Mouse (Mus musculus) natural killer cell, adult 2 months (primary cell): Measurements from ENCODE around the gene Crtap.
"Not testable (repeated sequence)": the region's sequence is repeated elsewhere in the genome, so short reads cannot be mapped to it uniquely, and the experiment has no call there.

ENCODE experiments used
- DNase-seq, 2 experiments: peaks; one replicate each; pipeline ENCODE4 v3.0.0; 2022; ENCODE audit warnings: low spot score in 2 of 2

The Crtap gene

DNA sequence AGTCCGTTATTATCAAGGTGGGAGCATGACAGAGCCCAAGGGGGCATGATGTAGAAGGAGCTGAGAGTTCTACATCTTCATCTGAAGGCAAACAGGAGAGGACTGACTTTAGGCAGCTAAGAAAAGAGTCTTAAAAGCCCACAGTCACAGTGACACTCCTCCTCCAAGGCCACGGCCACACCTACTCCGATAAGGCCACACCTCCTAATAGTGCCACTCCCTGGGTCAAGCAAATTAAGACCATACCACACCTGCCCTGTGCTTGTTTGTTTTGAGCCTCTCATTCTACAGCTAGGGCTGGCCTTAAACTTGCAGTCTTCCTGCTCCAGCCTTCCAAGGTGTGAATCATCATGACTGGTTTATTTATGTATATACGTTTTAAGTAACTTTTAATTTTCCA is 4.8 kb upstream of the Crtap start:
- DNase-seq: no peak

DNA sequence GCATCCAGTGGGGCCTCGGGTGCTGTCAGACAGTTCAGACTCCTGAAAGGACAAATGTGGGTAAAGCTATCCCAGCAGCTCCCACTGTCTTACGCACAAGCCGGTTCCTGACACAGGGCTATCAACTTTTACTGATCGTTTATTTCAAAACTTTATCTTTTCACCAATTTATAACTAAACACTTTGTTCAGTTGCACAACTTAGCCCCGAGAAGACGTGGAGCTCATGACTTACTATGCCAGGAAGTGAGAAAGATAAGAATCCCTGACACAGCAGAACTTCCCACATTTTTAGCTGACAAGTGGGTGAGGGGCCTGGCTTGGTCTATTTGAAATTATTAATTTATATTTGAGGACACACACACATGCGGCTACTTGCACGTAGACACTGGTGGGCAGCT is 4.2 kb upstream of the Crtap start:
- DNase-seq: no peak

DNA sequence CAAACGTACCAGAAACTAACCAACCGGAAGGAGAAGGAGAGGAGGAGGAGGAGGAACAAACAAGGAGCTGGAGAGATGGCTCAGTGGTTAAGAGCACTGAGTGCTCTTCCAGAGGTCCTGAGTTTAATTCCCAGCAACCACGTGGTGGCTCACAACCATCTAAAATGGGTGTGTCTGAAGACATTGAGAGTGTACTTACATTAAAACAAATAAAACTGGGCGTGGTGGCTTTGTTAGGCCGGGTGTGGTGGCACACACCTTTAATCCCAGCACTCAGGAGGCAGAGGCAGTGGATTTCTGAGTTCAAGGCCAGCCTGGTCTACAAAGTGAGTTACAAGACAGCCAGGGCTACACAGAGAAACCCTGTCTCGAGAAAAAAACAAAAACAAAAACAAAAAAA is 3.7 kb upstream of the Crtap start:
- not testable (repeated sequence) for DNase-seq

DNA sequence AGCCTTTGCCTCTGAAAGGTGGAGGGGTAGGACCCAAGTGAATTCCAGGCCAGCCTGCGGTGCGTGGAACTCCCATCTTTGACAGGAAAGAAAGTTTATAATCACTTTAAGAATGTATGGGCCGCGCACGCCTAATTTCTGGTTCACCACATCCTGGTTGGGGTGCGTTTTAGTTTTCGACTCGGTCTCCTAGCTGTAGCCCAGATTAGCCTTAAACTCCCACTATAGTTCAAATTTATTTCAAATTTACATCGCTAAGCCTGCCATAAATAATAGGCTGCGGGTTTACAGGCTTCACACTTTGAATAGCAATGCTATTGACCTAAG is 237 bp upstream of the Crtap start:
- no peak for DNase-seq

DNA sequence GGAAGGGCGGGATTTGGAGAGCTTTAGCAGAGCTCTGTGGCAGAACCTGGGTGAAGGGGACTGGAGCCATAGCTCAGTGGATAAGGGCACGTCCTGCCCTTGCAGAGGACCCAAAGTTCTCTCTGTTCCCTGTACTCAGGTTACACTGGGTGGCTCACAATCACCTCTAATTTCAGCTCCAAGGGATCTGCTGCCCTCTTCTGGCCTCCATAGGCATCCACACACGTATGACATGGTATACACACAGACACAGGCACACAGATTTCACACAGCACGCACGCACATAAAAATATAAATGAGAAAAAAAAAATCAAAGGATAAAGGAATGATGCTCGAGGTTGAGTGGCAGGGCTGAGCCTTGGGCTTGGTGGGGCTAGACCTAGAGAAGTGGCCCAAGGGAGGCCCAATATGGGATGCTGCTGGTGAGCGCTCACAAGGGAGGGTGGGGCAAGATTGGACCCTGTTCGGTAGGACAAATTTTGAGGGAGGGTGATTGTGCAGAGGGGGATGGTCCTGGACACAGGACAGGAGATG is 1.0 kb downstream of the Crtap start:
- DNase-seq: no peak

DNA sequence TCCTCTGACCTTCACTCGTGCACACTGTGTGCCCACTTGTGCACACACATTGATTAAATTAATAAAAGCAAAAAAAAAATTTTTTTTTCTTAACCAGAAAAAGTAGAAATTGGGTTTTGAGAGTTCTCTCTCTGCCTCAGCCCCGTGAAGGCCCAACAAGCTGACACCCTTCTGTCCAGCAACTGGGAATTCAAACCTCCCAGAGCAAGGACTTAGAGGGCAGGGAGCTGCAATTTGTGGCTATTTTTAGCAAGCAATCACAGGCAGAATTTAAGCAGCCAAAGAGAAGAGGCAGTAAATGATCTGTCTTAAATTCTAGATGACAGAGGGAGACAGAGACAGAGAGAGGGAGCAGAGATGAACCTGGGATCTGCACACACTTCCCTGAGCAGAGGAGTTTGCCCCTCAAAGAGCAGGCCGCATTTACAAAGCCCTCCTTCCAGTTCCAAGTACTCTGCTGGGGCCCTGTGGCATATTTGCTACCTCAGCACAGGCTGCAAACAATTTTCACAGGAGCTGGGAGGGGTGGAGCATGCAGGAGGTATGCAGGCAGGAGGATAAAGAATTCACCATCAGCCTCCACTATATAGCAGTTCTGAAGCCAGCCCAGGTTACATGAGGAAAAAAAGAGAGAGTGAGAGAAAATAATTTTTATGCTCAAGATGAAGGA is 1.6 kb downstream of the Crtap start:
- DNase-seq: no peak

DNA sequence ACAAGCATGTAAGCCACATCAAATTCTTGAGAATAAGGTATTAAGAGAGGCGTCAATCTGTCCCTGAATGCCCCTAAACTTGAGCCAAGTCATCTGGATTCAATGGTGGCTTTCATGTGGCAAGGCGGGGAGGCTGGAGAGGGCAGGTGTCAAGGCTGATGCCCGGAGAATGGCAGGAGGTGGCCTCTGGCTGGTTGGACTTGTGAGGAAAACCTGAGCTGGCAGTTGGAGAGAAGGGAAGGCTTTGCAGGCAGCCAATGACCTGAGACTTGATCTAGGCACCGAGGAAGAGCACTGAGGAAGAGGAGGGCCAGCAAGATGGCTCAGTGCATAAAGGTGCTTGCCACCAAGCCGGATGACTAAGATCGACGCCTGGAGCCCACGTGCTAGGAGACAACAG is 2.2 kb downstream of the Crtap start:
- no peak for DNase-seq

DNA sequence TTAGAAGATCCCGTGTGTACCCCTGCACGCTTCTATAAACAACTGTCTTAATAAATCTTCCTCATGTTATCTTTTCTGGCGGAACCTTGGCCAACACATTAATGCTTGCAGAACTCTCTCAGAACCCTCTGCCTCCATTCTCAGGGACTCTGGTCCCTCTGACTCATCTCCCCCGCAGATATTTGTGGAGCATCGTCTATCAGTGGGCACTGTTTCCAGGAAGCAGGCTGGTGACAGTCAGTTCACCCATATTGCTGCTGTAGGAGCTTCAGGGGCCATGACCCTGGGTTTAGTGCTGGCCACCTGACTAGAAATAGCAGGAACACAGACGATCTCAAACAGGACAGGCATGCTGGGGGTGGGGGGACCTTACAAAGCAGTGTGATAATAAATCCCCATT is 3.4 kb downstream of the Crtap start:
- no peak for DNase-seq

DNA sequence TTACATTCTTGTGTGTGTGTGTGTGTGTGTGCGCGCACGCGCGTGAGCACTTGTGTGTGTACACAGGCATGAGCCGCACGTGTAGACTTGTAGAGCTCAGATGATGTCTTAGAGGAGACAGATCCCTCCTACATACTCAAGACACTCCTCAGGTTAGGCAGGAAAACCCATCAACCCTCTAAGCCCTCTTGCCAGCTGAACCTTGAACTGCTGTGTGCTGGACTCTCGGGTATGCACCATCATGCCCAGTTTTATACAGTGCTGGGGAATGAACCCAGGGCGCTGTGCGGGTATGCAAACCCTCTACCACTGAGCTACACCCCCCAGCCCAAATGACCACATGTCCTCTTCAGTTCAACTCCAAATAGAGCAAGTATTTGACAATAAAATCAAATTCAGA is 5.3 kb downstream of the Crtap start:
- DNase-seq: no peak

DNA sequence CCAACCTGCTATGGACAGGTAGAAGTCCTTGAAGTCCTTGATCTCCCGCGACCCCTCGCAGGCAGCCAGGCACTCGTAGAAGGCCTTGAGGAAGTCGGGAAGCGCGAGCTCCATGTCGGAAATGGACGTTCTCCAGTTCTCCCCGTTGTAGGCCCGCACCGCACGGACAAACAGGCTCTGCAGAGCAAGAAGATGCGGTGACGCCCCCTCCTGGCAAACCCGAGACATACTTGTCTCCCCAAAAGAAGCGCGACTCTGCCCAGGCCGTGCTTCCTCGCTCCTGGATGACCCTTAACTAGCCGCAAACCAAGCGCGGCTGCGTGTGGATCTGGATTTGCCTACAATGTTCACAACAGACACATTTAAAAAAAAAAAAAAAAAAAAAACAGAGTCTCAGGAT is 5.8 kb downstream of the Crtap start:
- DNase-seq: no peak

DNA sequence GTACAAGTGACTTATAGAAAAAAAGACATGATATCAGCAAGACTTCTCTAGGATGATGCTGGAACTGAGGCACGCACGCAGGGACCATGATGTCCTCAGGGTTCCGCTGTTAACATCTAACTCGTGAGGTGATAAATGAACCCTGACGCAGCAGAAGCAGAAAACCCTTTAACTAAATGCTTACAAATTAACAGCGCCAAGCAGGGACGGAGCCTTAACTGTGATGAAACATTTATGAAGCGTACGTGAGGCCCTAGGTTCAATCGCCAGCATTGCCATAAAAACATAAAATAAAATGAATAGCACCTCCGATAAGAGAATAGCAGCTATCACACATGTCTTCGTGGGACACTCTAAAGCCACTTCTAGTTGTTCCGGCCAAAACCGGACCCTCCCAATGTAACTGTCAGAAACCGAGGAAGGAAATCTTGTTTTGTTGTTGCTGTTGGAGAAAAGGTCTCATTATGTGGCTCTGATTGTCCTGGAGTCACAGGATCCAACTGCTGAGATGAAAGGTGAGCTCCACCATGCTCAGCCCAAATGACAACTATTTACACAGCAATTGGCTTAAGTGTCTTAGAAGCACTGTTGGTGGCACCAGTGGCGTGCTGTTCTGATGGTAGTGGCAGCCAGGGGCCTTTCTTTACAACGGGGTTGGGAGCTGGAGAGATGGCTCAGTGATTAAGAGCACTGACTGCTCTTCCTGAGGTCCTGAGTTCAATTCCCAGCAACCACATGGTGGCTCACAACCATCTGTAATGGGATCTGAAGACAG is 7.4 kb downstream of the Crtap start:
- DNase-seq: no peak

DNA sequence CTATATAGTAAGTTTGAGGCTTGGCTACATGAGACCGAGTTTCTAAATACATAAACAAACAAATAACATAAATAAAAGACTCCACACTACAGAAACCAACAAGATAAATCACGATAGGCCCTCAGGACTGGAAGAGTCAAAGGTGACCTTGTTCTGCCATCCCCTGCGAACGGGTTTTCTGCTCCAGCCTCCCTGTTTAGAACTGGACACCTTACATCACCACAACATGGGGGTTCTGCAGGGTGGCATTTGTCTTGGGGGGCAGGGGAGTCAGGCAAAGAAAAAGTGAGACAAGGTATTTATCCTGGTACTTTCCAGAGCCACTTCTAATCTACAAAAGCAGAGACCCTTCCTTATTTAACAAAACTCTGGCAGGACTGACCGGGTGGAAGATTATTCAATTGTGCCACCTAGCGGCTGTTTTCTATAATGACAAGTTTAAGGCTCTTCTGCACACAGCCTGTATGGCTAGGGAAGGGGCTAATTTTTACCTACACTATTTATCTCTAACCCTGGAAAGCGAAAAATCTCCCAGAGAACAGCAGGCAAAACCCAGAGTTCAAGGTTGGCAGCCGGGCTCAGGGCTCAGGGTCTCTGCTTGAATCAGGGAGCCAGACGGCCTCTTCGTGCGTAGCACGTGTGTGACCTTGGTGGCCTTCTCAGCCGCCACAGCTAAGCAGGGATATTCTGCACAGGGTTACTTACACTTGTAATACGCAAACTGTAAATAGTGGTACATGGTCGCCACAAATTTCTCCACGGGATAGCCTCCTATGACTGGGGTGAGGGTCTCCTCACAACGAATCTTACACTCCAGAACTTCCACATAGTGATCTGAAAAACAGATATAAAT is 9.4 kb downstream of the Crtap start:
- DNase-seq: peak; percentile 6 to 33

DNA sequence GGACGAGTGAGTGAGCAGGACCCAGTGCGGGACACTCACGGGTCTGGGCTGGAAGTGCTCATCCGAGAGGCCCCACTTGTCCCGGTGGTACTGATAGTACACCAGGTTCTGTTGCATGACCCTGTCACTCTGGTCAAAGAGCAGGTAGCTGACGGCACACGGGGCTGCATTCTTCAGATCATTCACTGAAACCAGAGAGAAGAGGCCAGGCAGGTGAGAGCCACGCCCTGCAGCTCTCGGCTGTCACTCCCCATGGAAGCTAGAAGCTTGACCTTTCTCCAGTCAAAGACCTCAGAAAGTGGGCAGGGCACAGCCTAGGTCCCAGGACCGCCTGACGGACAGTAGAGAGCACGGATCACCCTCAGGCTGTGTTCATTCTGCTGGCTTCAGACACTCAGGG is 10.6 kb downstream of the Crtap start:
- DNase-seq: no peak

DNA sequence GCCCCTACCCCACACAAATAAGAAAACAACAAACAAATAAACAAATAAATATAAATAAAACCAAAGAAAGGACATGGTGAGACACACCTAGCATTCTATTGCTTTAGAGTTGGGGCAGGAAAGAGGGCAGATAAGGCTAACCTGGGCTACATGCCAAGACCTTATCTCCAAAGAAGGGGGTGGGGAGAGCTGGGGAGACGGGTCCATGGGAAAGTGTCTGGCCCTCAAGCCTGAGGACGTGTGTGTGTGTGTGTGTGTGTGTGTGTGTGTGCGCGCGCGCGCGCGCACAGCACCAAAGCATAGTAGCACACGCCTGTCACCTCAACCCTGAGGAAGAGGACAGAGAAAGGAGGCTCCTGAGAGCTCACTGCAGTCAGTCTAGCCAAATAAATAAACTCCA is 13.3 kb downstream of the Crtap start:
- DNase-seq: no peak

DNA sequence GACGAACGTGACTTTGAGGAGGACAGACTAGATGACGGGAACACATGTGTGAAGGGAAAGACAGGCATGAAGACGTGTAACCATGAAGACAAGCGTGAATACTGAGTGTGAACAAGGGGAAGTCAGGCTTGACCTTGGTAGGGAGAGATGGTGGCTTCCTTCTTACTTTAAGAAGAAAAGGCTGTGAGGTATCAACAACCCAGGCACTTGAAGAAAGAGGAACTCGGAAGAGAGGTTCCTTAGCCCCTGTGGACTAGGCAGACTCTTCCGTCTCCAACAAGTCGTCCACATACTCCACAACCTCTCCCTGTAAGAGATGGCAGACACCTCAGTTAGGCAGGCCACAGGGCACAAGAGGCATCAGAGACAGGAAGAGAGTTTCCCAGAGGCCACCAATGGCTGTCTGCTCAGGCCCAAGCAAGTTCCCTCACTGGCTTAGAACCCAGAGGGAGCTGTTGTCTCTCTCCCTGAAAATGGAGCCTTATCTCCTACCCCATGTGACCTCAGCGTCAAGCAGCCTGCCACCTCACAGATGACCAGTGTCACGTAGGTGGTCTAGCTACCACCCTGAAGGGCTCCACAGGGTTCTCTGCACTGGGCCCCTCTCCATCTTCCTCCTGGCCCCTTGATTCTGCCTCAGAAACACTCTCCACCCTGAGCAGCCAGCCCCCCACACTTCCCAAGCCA is 15.1 kb downstream of the Crtap start:
- no peak for DNase-seq

DNA sequence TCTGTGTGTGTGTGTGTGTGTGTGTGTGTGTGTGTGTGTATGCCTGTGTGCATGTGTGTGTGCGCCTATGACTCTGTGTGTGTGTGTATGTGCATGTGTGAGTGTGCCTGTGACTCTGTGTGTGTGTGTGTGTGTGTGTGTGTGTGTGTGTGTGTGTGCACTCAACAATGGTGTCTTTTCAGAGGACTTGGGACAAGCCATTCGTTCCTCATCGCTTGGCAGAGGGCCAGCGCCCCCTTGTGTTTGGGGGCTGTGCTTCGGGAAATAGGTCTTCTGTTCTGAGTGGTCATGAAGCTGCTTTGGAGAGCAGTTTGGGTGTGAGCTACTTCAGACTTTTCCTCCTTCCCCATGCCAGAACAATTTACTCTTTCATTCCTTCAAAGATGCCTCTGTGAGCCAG is 18.8 kb downstream of the Crtap start:
- not testable (repeated sequence) for DNase-seq

DNA sequence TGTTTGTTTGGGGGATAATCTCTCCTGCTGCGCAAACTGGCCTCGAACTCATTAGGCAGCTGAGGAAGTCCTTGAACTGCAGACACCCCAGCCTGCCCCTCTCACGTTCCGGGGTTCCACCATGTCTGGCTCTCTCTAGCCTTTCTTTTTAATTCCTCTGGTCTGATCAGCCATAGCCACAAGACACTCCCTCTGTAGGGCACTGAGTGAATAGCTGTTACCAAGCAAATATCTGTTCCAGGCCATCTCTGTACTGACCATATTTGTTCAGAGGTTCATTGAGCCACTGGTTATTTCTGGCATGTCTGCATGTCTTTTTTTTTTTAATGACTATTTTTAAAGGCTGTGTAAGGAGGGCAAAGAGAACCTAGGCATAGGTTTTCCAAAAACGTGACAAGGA is 21.1 kb downstream of the Crtap start:
- not testable (repeated sequence) for DNase-seq

DNA sequence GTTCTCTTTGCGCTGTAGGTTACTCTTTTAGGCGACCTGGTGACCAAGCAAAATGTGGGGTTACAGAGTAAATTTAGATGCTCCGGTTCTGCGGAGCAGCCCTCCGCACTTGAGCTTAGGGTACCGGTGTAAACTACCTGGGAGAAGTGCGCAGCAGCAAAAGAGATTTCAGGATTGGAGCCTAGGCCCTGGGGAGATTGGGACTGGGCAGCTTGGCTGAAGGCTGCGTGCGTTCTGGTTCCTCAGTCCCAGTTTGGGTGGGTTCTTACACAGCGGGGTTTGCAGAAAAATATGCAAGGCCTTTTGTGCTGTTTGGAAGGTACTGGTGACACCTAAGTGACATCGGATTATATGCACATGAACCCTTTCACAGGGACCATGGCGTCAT is 22.0 kb downstream of the Crtap start:
- DNase-seq: no peak

DNA sequence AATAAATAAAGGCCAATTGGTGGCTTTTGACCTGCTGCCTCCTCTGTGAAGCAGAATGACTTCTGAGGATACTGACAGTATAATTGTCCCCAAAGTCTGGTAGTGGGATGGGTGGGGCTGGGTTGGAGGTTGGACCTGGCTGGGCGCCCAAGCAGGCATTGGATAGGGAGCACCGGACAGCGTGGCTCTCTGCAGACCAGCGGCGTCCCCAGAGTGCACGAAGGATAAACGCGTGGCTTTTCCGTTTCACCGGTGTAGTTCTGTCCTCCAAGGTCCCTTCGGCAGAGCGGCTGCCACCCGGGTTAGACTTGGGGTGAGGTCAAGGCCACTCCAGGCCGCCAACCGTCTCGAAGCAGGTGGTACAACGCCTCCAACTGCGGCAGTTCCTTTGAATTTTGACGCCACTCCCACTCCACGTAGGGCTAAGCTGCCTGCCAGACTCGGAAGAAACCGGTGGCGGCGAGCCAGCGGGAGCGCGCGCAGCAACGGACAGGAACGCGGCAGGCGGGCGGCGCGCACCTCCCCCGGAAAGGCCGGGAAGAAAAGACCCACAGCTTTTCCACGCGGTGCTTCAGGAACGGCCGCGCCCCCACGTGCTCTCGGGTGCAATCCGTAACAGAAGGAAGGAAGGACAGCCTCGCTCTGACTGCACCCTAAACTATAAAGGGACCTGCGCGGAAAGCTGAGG is 22.5 kb downstream of the Crtap start:
- no peak for DNase-seq

DNA sequence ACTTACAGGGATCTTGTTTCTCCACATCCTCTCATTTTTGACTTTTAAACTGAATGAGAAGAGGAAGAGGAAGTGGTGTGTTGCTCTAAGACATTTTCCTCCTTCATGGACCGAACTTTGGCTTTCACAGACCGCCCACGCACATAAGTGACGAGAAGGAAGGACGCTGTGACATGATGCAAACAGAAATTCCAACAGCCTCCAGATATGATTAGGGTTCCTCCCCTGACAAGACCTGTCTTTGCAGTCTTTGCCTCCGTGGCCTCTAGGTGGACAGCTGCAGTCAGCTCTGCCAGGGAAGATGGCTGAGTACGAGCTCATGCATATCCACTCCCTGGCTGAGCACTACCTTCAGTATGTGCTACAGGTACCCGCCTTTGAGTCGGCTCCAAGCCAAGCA is 60.6 kb downstream of the Crtap start, which contains the start of gene Bcl2a1c:
Gene Bcl2a1c (plus strand): TSS at position 281 of the 400 bp plus-strand sequence.
- DNase-seq: not testable (repeated sequence)

DNA sequence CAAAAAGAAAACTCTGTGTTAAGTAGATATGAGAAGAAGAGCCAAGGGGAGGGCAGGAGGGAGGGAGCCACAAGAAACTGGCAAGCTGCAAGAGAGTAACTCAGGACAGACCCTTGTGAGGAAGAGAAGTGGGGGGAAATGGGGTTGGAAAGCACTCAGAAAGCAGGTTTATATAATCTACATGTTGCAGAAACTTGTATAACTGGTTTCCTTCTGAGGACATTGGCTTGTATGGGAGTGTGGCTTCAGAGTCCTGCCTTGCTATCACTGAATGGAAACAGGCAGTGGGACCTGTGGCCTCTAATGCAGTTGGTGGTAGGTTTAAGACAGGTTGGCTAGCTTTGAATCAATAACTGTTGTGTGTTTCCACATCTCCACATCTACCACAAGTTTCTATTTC is 62.1 kb downstream of the Crtap start:
- DNase-seq: not testable (repeated sequence)
